20 mouse cellular contexts compared by ENCODE assay signal in the genomic region with DNA sequence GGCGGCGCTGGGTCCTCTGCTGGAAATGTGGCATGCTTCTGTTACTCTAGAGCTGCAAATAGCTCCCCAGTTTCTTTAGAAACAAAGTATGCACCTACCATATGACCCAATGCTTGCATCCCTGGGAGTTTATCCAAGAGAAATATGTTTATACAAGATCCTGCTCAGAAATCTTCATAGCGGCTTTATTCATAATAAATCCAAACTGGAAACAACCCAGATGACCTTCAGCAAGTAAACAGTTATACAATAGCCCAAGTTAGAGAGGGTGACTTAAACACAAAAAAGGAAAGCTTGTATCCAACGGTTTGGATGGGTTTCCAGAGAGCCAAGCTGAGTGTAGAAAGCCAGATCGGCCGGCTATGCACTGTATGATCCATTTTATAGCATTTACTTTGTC. TPM values are rescaled to one million over a fixed set of nuclear protein-coding genes. Genes with fewer than 3 reads are reported as not detected.
A peak's percentile ranks its signal among the peaks of the same experiment; 100 is the strongest.
DNase-seq lines count a peak whose midpoint lies in the region; ATAC-seq and TF ChIP-seq lines count a peak whose summit lies in the region.
"Had no signal": no experiment of that assay in that cellular context is flagged by ENCODE, and none has a peak within 500 bp of the region (broad histone marks: within the 10 kb centered on the region; RNA-seq: fewer than 3 reads in every experiment).

No protein-coding gene starts in this region.

- no peak for TF ChIP-seq CTCF in liver, adult 2 months (IDR thresholded peaks at IDR 0.05; ENCODE audit: low read depth, low read length)
- no peak for TF ChIP-seq CTCF in liver, postnatal 0 days (IDR thresholded peaks at IDR 0.05; ENCODE audit: low read depth)

- peaks cover 20% of the 10 kb centered on the region for H3K36me3 ChIP-seq in liver, adult 2 months (ENCODE audit: control insufficient read depth, insufficient read depth, low read length)
- peaks cover 9% of the 10 kb centered on the region; the same call in 1 of the 2 replicates for H3K36me3 ChIP-seq in liver, postnatal 0 days (replicated peaks; ENCODE audit: insufficient read depth, low read length)
- no peaks in the 10 kb centered on the region for H3K36me3 ChIP-seq in stomach, embryonic 14.5 days (ENCODE audit: control insufficient read depth, insufficient read depth, low read length)
- H3K36me3 ChIP-seq: heart, embryonic 13.5 days had no signal

- WGBS in liver, adult 2 months = 33% methylated on average over 6 of the region's 6 CpGs
- WGBS in liver, postnatal 0 days (ENCODE audit: insufficient replicate concordance) = 81% methylated on average over 6 of the region's 6 CpGs
- 57% methylated on average over 6 of the region's 6 CpGs for WGBS in stomach, embryonic 14.5 days

- no peak overlapping the region for H3K4me3 ChIP-seq in liver, adult 2 months (ENCODE audit: insufficient read depth, low read depth, low read length)
- H3K4me3 ChIP-seq in liver, postnatal 0 days (ENCODE audit: low read depth, low read length) = no peak overlapping the region
- no peak overlapping the region for H3K4me3 ChIP-seq in stomach, embryonic 14.5 days (ENCODE audit: low read depth, low read length)
- H3K4me3 ChIP-seq: embryonic facial prominence, embryonic 13.5 days; forebrain, embryonic 12.5 days; gastrocnemius, adult 2 months; heart, embryonic 13.5 days; hindbrain, embryonic 12.5 days had no signal

- no peak for TF ChIP-seq POLR2A in liver, adult 2 months (IDR thresholded peaks at IDR 0.05; ENCODE audit: extremely low read depth, insufficient read depth, low read length)

- no peak overlapping the region for H3K9ac ChIP-seq in liver, adult 2 months (ENCODE audit: low read depth, low read length)
- no peak overlapping the region for H3K9ac ChIP-seq in liver, postnatal 0 days (replicated peaks)
- no peak overlapping the region for H3K9ac ChIP-seq in stomach, embryonic 14.5 days (replicated peaks; ENCODE audit: low read depth, low read length)
- H3K9ac ChIP-seq: embryonic facial prominence, embryonic 13.5 days; forebrain, embryonic 12.5 days; forebrain, postnatal 0 days; heart, embryonic 13.5 days; hindbrain, embryonic 12.5 days had no signal

- peaks cover 12% of the 10 kb centered on the region; the same call in 1 of the 2 replicates for H3K79me2 ChIP-seq in liver, adult 2 months (ENCODE audit: control insufficient read depth, insufficient read depth, low read length)

- peak; percentile 68 for DNase-seq in liver, adult 2 months (ENCODE audit: extremely low read depth, low read depth, low spot score)
- no peak for DNase-seq in liver, postnatal 0 days
- DNase-seq in NIH3T3 (ENCODE audit: low read depth) = peak; percentile 84
- no peak for DNase-seq in left cerebral cortex, postnatal 4 days
- DNase-seq in frontal cortex, adult 2 months (ENCODE audit: extremely low spot score in 1 of 2, low spot score in 1 of 2) = no peak
- DNase-seq: adrenal gland, postnatal 10 days; cerebellum, adult 11 months; cerebellum, adult 8-10 months; cerebellum, postnatal 36 days; forebrain, postnatal 0 days; gastrocnemius, adult 2 months; gastrocnemius, postnatal 36 days; heart, adult 11 months; heart, postnatal 4 days had no signal

- no peak overlapping the region; the same call in 1 of the 2 replicates for H3K27ac ChIP-seq in liver, adult 2 months (replicated peaks; ENCODE audit: insufficient read depth, low read depth, low read length)
- no peak overlapping the region for H3K27ac ChIP-seq in liver, postnatal 0 days (ENCODE audit: low read depth)
- H3K27ac ChIP-seq in stomach, embryonic 14.5 days (ENCODE audit: low read length) = peak overlapping the region; percentile 44; the same call in 1 of the 2 replicates
- H3K27ac ChIP-seq: embryonic facial prominence, embryonic 13.5 days; forebrain, embryonic 12.5 days; gastrocnemius, adult 2 months; heart, embryonic 13.5 days; hindbrain, embryonic 12.5 days had no signal

- H3K4me2 ChIP-seq in liver, postnatal 0 days (ENCODE audit: low read depth, low read length) = no peak overlapping the region
- H3K4me2 ChIP-seq in stomach, embryonic 14.5 days (replicated peaks; ENCODE audit: low read depth, low read length) = no peak overlapping the region
- H3K4me2 ChIP-seq: embryonic facial prominence, embryonic 13.5 days; forebrain, embryonic 12.5 days; heart, embryonic 13.5 days; hindbrain, embryonic 12.5 days had no signal

- no peaks in the 10 kb centered on the region for H3K27me3 ChIP-seq in liver, adult 2 months (ENCODE audit: control insufficient read depth, insufficient read depth, low read length)
- no peaks in the 10 kb centered on the region for H3K27me3 ChIP-seq in liver, postnatal 0 days (ENCODE audit: insufficient read depth, low read length)
- no peaks in the 10 kb centered on the region for H3K27me3 ChIP-seq in stomach, embryonic 14.5 days (ENCODE audit: control insufficient read depth, insufficient read depth, low read length)
- H3K27me3 ChIP-seq: embryonic facial prominence, embryonic 13.5 days; forebrain, embryonic 12.5 days; heart, embryonic 13.5 days; hindbrain, embryonic 12.5 days had no signal

- no peaks in the 10 kb centered on the region for H3K9me3 ChIP-seq in liver, postnatal 0 days (ENCODE audit: low read length)
- no peaks in the 10 kb centered on the region for H3K9me3 ChIP-seq in stomach, embryonic 14.5 days (ENCODE audit: control insufficient read depth, low read depth, low read length)
- H3K9me3 ChIP-seq: hindbrain, embryonic 12.5 days had no signal

- intact Hi-C loops in left cerebral cortex, postnatal 4 days (cut with DNase I) = no loop called here

- no peak for TF ChIP-seq EP300 in liver, postnatal 0 days (IDR thresholded peaks at IDR 0.05; ENCODE audit: low read depth)

- H3K4me1 ChIP-seq in liver, adult 2 months (ENCODE audit: control insufficient read depth, insufficient read depth, low read length) = peaks cover 11% of the 10 kb centered on the region
- peaks cover 4% of the 10 kb centered on the region; the same call in 1 of the 2 replicates for H3K4me1 ChIP-seq in liver, postnatal 0 days (ENCODE audit: insufficient read depth)
- H3K4me1 ChIP-seq in stomach, embryonic 14.5 days (ENCODE audit: control insufficient read depth, insufficient read depth, low read length) = no peaks in the 10 kb centered on the region
- H3K4me1 ChIP-seq: embryonic facial prominence, embryonic 13.5 days; forebrain, embryonic 12.5 days; heart, embryonic 13.5 days had no signal

- ATAC-seq in liver, postnatal 0 days = no peak
- ATAC-seq in stomach, embryonic 14.5 days (ENCODE audit: insufficient number of reproducible peaks, insufficient read depth, low FRiP score, low read depth) = no peak
- ATAC-seq: forebrain, postnatal 0 days; hindbrain, embryonic 16.5 days had no signal

RNA-seq across cellular contexts. Expression of gene Bdh1, which starts 22.4 kb away (rescaled TPM):
- 141 and 185 TPM in 2 replicates for total RNA-seq in liver, adult 2 months (2014; rRNA removed)
- polyA plus RNA-seq in liver, adult 2 months (2012; rRNA removed) = 314 and 354 TPM in 2 replicates
- polyA plus RNA-seq in liver, postnatal 0 days (2015; fragmentation: Nextera tagmentation; extraction: Ambion mirVana) = 208 and 246 TPM in 2 replicates
- polyA plus RNA-seq in stomach, embryonic 14.5 days (2014; fragmentation: Nextera tagmentation; extraction: Ambion mirVana) = 30.0 TPM in 2 replicates
- total RNA-seq in left cerebral cortex, postnatal 4 days (2021) = 100 to 1,000 TPM; 259 to 272 TPM
- 139 and 148 TPM in 2 replicates for polyA plus RNA-seq in frontal cortex, adult 2 months (2012; rRNA removed)

Comparison
In these comparisons a context has a peak if more than half of its experiments do, and no peak if none do; other contexts are left out.
1. DNase-seq: peak in liver, adult 2 months (single experiment) and NIH3T3 (single experiment); none in liver, postnatal 0 days (single experiment), left cerebral cortex, postnatal 4 days (single experiment) and frontal cortex, adult 2 months (0 of 2).